In genomic region chr8:99425901-99426300, GRCm38 (mm10) we compare ENCODE assay signal across 23 mouse cellular contexts. TPM values are rescaled to one million over a fixed set of nuclear protein-coding genes. Genes with fewer than 3 reads are reported as not detected.
DNase-seq lines count a peak whose midpoint lies in the region; ATAC-seq lines count a peak whose summit lies in the region.
"Had no signal": no experiment of that assay in that cellular context is flagged by ENCODE, and none has a peak within 500 bp of the region (broad histone marks: within the 10 kb centered on the region; RNA-seq: fewer than 3 reads in every experiment).

No protein-coding gene starts in this region.

- DNase-seq in cerebellum, postnatal 4 days (ENCODE audit: low spot score in 2 of 2), result no peak
- DNase-seq in cerebellum, postnatal 10 days, result peak; percentile 19 to 39
- no peak for DNase-seq in cerebellum, adult 11-12 months
- DNase-seq in heart, adult 8-10 months (ENCODE audit: low spot score), result peak; percentile 7
- no peak for DNase-seq in heart, postnatal 14 days
- peak; percentile 33 for DNase-seq in brain, adult 2 months (ENCODE audit: low read depth, low spot score)
- DNase-seq: adrenal gland, adult 8-10 months; adrenal gland, postnatal 14 days; adrenal gland, postnatal 36 days; B cell, adult 2 months; cerebellum, adult 18-20 months; cerebellum, adult 9-10 months; embryo, embryonic 11 days had no signal

- 0 out of 2 replicates have a peak, but pooled peaks have one; percentile 7 for ATAC-seq in cerebellum, adult (ENCODE audit: insufficient number of reproducible peaks, low FRiP score, low TSS enrichment)
- ATAC-seq: activated CD4-positive, CD25-positive, alpha-beta regulatory T cell, adult 4 months; CD4-positive, CD25-positive, alpha-beta regulatory T cell, adult 4 months; forebrain, embryonic 14.5 days; forebrain, embryonic 16.5 days; Patski had no signal

- intact Hi-C loops in heart, postnatal 14 days (cut with DNase I), result no loop called here

RNA-seq across cellular contexts. Expression of gene Cdh8, which starts 9.6 kb away (rescaled TPM):
- 1 to 10 TPM in 2 of 4 experiments, under 1 TPM in 2; 0.34 to 1.3 (median 0.72) TPM for total RNA-seq in heart, adult 8-10 months (2022)
- under 1 TPM; 0.32 to 0.33 TPM for total RNA-seq in heart, postnatal 14 days (2021)
- total RNA-seq: adrenal gland, adult 18-20 months; adrenal gland, adult 8-10 months; adrenal gland, postnatal 14 days; adrenal gland, postnatal 36 days; CH12.LX; common myeloid progenitor, adult 5-6 weeks; G1E had no signal

Comparison
In these comparisons a context has a peak if more than half of its experiments do, and no peak if none do; other contexts are left out.
1. DNase-seq: peak in cerebellum, postnatal 10 days (2 of 2), heart, adult 8-10 months (single experiment) and brain, adult 2 months (single experiment); none in cerebellum, postnatal 4 days (0 of 2), cerebellum, adult 11-12 months (single experiment) and heart, postnatal 14 days (0 of 2).